Mouse (Mus musculus) MEL (cell line): Measurements from ENCODE around the gene Rpl5.

ENCODE experiments used
- BHLHE40 ChIP-seq: IDR thresholded peaks from 2 replicates; pipeline ENCODE4 v1.6.1; 2012; ENCODE audit warnings: low read depth, mild to moderate bottlenecking, inconsistent platforms, low read length, improper control_type of control experiment, borderline replicate concordance
- CTCF ChIP-seq, 3 experiments: IDR thresholded peaks in 2 of 3; conservative IDR thresholded peaks in 1 of 3; 2 replicates each; pipeline ENCODE4 v1.5.1; 2011 to 2012; ENCODE audit warnings: low read length in 3 of 3, low read depth in 2 of 3, mild to moderate bottlenecking in 2 of 3, improper control_type of control experiment in 1 of 3, inconsistent platforms in 1 of 3, mixed read lengths in 1 of 3, moderate library complexity in 1 of 3; ENCODE audit not compliant: control insufficient read depth in 1 of 3, insufficient read depth in 1 of 3, poor library complexity in 1 of 3, severe bottlenecking in 1 of 3
- E2F4 ChIP-seq: IDR thresholded peaks from 2 replicates; pipeline ENCODE4 v1.6.1; 2011; ENCODE audit warnings: low read depth, low read length, improper control_type of control experiment, borderline replicate concordance
- ELF1 ChIP-seq: IDR thresholded peaks from 2 replicates; pipeline ENCODE4 v1.6.1; 2014; ENCODE audit warnings: low read depth, mild to moderate bottlenecking, inconsistent platforms, low read length, improper control_type of control experiment, moderate library complexity
- EP300 ChIP-seq, 2 experiments: IDR thresholded peaks; 2 replicates each; pipeline ENCODE4 v1.6.1; 2011; ENCODE audit warnings: improper control_type of control experiment in 2 of 2, low read length in 2 of 2, low read depth in 1 of 2, mild to moderate bottlenecking in 1 of 2
- MYC ChIP-seq: IDR thresholded peaks from 2 replicates; pipeline ENCODE4 v1.6.1; 2011; ENCODE audit warnings: low read depth, mild to moderate bottlenecking, low read length, improper control_type of control experiment, moderate library complexity
- POLR2A ChIP-seq, 2 experiments: IDR thresholded peaks; 2 replicates each; pipeline ENCODE4 v1.6.1; 2011 to 2012; ENCODE audit warnings: low read length in 2 of 2, mild to moderate bottlenecking in 2 of 2, control low read depth in 1 of 2, improper control_type of control experiment in 1 of 2, low read depth in 1 of 2, moderate library complexity in 1 of 2; ENCODE audit not compliant: control insufficient read depth in 1 of 2, insufficient read depth in 1 of 2, poor library complexity in 1 of 2
- SMC3 ChIP-seq: IDR thresholded peaks from 2 replicates; pipeline ENCODE4 v1.6.1; 2011; ENCODE audit warnings: low read depth, low read length, improper control_type of control experiment
- TAL1 ChIP-seq: IDR thresholded peaks from 2 replicates; pipeline ENCODE4 v1.6.1; 2012; ENCODE audit warnings: mild to moderate bottlenecking, inconsistent platforms, low read length, moderate library complexity, mixed read lengths
- USF1 ChIP-seq: IDR thresholded peaks from 2 replicates; pipeline ENCODE4 v1.6.1; 2014; ENCODE audit warnings: low read depth, mild to moderate bottlenecking, inconsistent platforms, low read length, improper control_type of control experiment, moderate library complexity
- ZNF384 ChIP-seq: IDR thresholded peaks from 2 replicates; pipeline ENCODE4 v1.6.1; 2012; ENCODE audit warnings: low read depth, mild to moderate bottlenecking, inconsistent platforms, low read length, improper control_type of control experiment

GRCm38 (mm10) chr5:107922836-107923235 is 22.5 kb downstream of the Rpl5 start:
- TF ChIP-seq USF1 (no peak), POLR2A (IDR thresholded peaks at IDR 0.05; ENCODE audit: control insufficient read depth in 1 of 2, insufficient read depth in 1 of 2, low read depth in 1 of 2, low read length in 2 of 2, poor library complexity in 1 of 2) (no peak), CTCF (IDR thresholded peaks at IDR 0.05 in 2 of 3, conservative IDR thresholded peaks at IDR 0.05 in 1 of 3; ENCODE audit: control insufficient read depth in 1 of 3, insufficient read depth in 1 of 3, low read depth in 2 of 3, low read length in 3 of 3, poor library complexity in 1 of 3, severe bottlenecking in 1 of 3) (no peak), SMC3 (no peak), E2F4 (no peak), ELF1 (no peak), TAL1 (no peak), MYC (no peak), EP300 (IDR thresholded peaks at IDR 0.05; ENCODE audit: low read depth in 1 of 2, low read length in 2 of 2) (no peak), BHLHE40 (no peak), ZNF384 (no peak)
